Mouse (Mus musculus) MEL (cell line): Measurements from ENCODE around the gene Spata3. TPM values are rescaled to one million over a fixed set of nuclear protein-coding genes. Genes with fewer than 3 reads are reported as not detected.

Source experiments
- DNase-seq: peaks from one replicate; pipeline ENCODE4 v3.0.0; 2011; ENCODE audit warnings: low read depth, low spot score
- H3K27ac ChIP-seq: 2 replicates; pipeline ENCODE4 v1.5.1; 2012; ENCODE audit warnings: low read depth, mild to moderate bottlenecking, control low read depth, low read length, moderate library complexity; ENCODE audit not compliant: control insufficient read depth
- H3K27me3 ChIP-seq, 2 experiments: fragments of 150-350 bp in 1 of 2; sonication (generic) in 1 of 2; 2 replicates each; pipeline ENCODE4 v1.6.1; 2012; ENCODE audit warnings: low read length in 2 of 2, mild to moderate bottlenecking in 2 of 2, improper control_type of control experiment in 1 of 2, moderate library complexity in 1 of 2; ENCODE audit not compliant: insufficient read depth in 2 of 2, control insufficient read depth in 1 of 2
- H3K36me3 ChIP-seq, 2 experiments: 2 replicates each; pipeline ENCODE4 v1.6.1; 2012 to 2014; ENCODE audit warnings: low read length in 2 of 2, improper control_type of control experiment in 1 of 2, inconsistent platforms in 1 of 2, mild to moderate bottlenecking in 1 of 2; ENCODE audit not compliant: insufficient read depth in 2 of 2, control insufficient read depth in 1 of 2
- H3K4me1 ChIP-seq, 2 experiments: fragments of 150-350 bp in 1 of 2; sonication (generic) in 1 of 2; 2 replicates each; pipeline ENCODE4 v1.6.1; 2012; ENCODE audit warnings: low read length in 2 of 2, improper control_type of control experiment in 1 of 2, mild to moderate bottlenecking in 1 of 2; ENCODE audit not compliant: insufficient read depth in 2 of 2, control insufficient read depth in 1 of 2
- H3K4me3 ChIP-seq, 2 experiments: fragments of 150-350 bp in 1 of 2; sonication (generic) in 1 of 2; 2 replicates each; pipeline ENCODE4 v1.5.1; 2012; ENCODE audit warnings: low read depth in 2 of 2, low read length in 2 of 2, mild to moderate bottlenecking in 2 of 2, moderate library complexity in 2 of 2, control low read depth in 1 of 2, improper control_type of control experiment in 1 of 2; ENCODE audit not compliant: control insufficient read depth in 1 of 2, insufficient read depth in 1 of 2
- H3K79me2 ChIP-seq: 2 replicates; pipeline ENCODE4 v1.6.1; 2012; ENCODE audit warnings: mild to moderate bottlenecking, low read length, moderate library complexity; ENCODE audit not compliant: control insufficient read depth, poor library complexity, insufficient read depth
- H3K9ac ChIP-seq: 2 replicates; pipeline ENCODE4 v1.6.1; 2012; ENCODE audit warnings: low read depth, mild to moderate bottlenecking, control low read depth, low read length, moderate library complexity; ENCODE audit not compliant: control insufficient read depth, poor library complexity, severe bottlenecking
- H3K9me3 ChIP-seq: fragments of 150-350 bp; sonication (generic); replicated peaks from 2 replicates; pipeline ENCODE4 v1.6.1; 2012; ENCODE audit warnings: mild to moderate bottlenecking, low read length, improper control_type of control experiment, moderate library complexity; ENCODE audit not compliant: insufficient read depth
- CHD1 ChIP-seq: IDR thresholded peaks from 2 replicates; pipeline ENCODE4 v1.6.1; 2012; ENCODE audit warnings: low read depth, mild to moderate bottlenecking, inconsistent platforms, low read length, improper control_type of control experiment
- CHD2 ChIP-seq: IDR thresholded peaks from 2 replicates; pipeline ENCODE4 v1.6.1; 2011; ENCODE audit warnings: low read length, improper control_type of control experiment
- E2F4 ChIP-seq: IDR thresholded peaks from 2 replicates; pipeline ENCODE4 v1.6.1; 2011; ENCODE audit warnings: low read depth, low read length, improper control_type of control experiment, borderline replicate concordance
- ETS1 ChIP-seq: IDR thresholded peaks from 2 replicates; pipeline ENCODE4 v1.6.1; 2012; ENCODE audit warnings: low read depth, mild to moderate bottlenecking, inconsistent platforms, low read length, improper control_type of control experiment, moderate library complexity
- GABPA ChIP-seq: IDR thresholded peaks from 2 replicates; pipeline ENCODE4 v1.6.1; 2012; ENCODE audit warnings: low read depth, mild to moderate bottlenecking, inconsistent platforms, low read length, improper control_type of control experiment, moderate library complexity
- KAT2A ChIP-seq: conservative IDR thresholded peaks from 2 replicates; pipeline ENCODE4 v1.6.1; 2012; ENCODE audit warnings: low read depth, low read length, improper control_type of control experiment, inconsistent platforms
- MAFK ChIP-seq: IDR thresholded peaks from 2 replicates; pipeline ENCODE4 v1.6.1; 2011; ENCODE audit warnings: low read depth, mild to moderate bottlenecking, low read length, improper control_type of control experiment, borderline replicate concordance
- MAX ChIP-seq: IDR thresholded peaks from 2 replicates; pipeline ENCODE4 v1.6.1; 2011; ENCODE audit warnings: low read length, improper control_type of control experiment
- MYB ChIP-seq: IDR thresholded peaks from 2 replicates; pipeline ENCODE4 v1.6.1; 2011; ENCODE audit warnings: mild to moderate bottlenecking, low read depth, low read length, improper control_type of control experiment
- NRF1 ChIP-seq: IDR thresholded peaks from 2 replicates; pipeline ENCODE4 v1.6.1; 2014; ENCODE audit warnings: low read depth, mild to moderate bottlenecking, inconsistent platforms, low read length, improper control_type of control experiment, moderate library complexity; ENCODE audit not compliant: poor library complexity, insufficient read depth, severe bottlenecking
- POLR2A ChIP-seq, 2 experiments: IDR thresholded peaks; 2 replicates each; pipeline ENCODE4 v1.6.1; 2011 to 2012; ENCODE audit warnings: low read length in 2 of 2, mild to moderate bottlenecking in 2 of 2, control low read depth in 1 of 2, improper control_type of control experiment in 1 of 2, low read depth in 1 of 2, moderate library complexity in 1 of 2; ENCODE audit not compliant: control insufficient read depth in 1 of 2, insufficient read depth in 1 of 2, poor library complexity in 1 of 2
- SMC3 ChIP-seq: IDR thresholded peaks from 2 replicates; pipeline ENCODE4 v1.6.1; 2011; ENCODE audit warnings: low read depth, low read length, improper control_type of control experiment
- TAL1 ChIP-seq: IDR thresholded peaks from 2 replicates; pipeline ENCODE4 v1.6.1; 2012; ENCODE audit warnings: mild to moderate bottlenecking, inconsistent platforms, low read length, moderate library complexity, mixed read lengths
- polyA plus RNA-seq, 2 experiments: library from polyadenylated mRNA; stranded (reverse) in 1 of 2; unstranded in 1 of 2; fragments of >175 nt in 1 of 2; fragments of >200 nt in 1 of 2; gene quantifications; 2 replicates each; pipeline versions ENCODE4 v1.2.1 to v1.2.4; 2012; ENCODE audit warnings: low replicate concordance in 2 of 2, low read depth in 1 of 2; ENCODE audit not compliant: insufficient read length in 2 of 2, insufficient read depth in 1 of 2, missing spikeins in 1 of 2
- total RNA-seq: library from RNA; depleted of rRNA; stranded (reverse); fragments of 300-350 nt; gene quantifications from 2 replicates; pipeline ENCODE4 v1.2.3, GENCODE M21; 2012

Gene Spata3
- total and polyA plus RNA-seq, 3 experiments: not detected

GRCm38 (mm10) chr1:85977709-85978108 is 38.9 kb upstream of the Spata3 start:
- H3K9me3 ChIP-seq: no peaks in the 10 kb centered on the region
- H3K4me3 ChIP-seq: no peak overlapping the region
- H3K79me2 ChIP-seq: no peaks in the 10 kb centered on the region
- H3K27me3 ChIP-seq: peaks cover 2% of the 10 kb centered on the region in 2 experiments; a peak in 2 of 4 replicates
- no peak overlapping the region for H3K9ac ChIP-seq
- no peak for TF ChIP-seq KAT2A
- TF ChIP-seq, all 39 proteins: peak for 0
- peak; percentile 22 for DNase-seq
- Histone ChIP-seq H3K36me3 (no peaks in the 10 kb centered on the region), H3K4me1 (no peaks in the 10 kb centered on the region), H3K27ac (no peak overlapping the region)

- H3K27ac ChIP-seq: no peak overlapping the region
- H3K36me3 ChIP-seq: no peaks in the 10 kb centered on the region
- H3K27me3 ChIP-seq: peaks cover 0 to 6% of the 10 kb centered on the region in 2 experiments; a peak in 1 of 4 replicates
- H3K9ac ChIP-seq: no peak overlapping the region
- no peak overlapping the region for H3K4me3 ChIP-seq
- TF ChIP-seq ETS1 (peak; percentile 39; the same call in 1 of the 2 replicates), TAL1 (no peak)
- TF ChIP-seq, all 39 proteins: peak for 1
- H3K9me3 ChIP-seq: no peaks in the 10 kb centered on the region
- H3K79me2 ChIP-seq: no peaks in the 10 kb centered on the region
- H3K4me1 ChIP-seq: no peaks in the 10 kb centered on the region
- no peak for DNase-seq
Observed at GRCm38 (mm10) chr1:85981738-85982357, 34.8 kb upstream of the Spata3 start.

GRCm38 (mm10) chr1:85985784-85986183 is 30.8 kb upstream of the Spata3 start:
- no peak for TF ChIP-seq POLR2A (IDR thresholded peaks at IDR 0.05; ENCODE audit: control insufficient read depth in 1 of 2, insufficient read depth in 1 of 2, low read depth in 1 of 2, low read length in 2 of 2, poor library complexity in 1 of 2)
- TF ChIP-seq MAX: no peak
- no peak for TF ChIP-seq TAL1
- TF ChIP-seq MYB: no peak
- TF ChIP-seq SMC3: no peak
- no peak for TF ChIP-seq NRF1
- no peak for TF ChIP-seq MAFK
- no peak for TF ChIP-seq CHD1
- TF ChIP-seq E2F4: no peak
- TF ChIP-seq GABPA: no peak
- no peak for TF ChIP-seq CHD2
- TF ChIP-seq, all 39 proteins: peak for 0
- H3K9ac ChIP-seq: no peak overlapping the region
- no peaks in the 10 kb centered on the region for H3K4me1 ChIP-seq
- peaks cover 5 to 10% of the 10 kb centered on the region in 2 experiments for H3K27me3 ChIP-seq
- no peak overlapping the region for H3K27ac ChIP-seq
- H3K79me2 ChIP-seq: no peaks in the 10 kb centered on the region
- no peaks in the 10 kb centered on the region for H3K9me3 ChIP-seq
- H3K4me3 ChIP-seq: no peak overlapping the region
- H3K36me3 ChIP-seq: no peaks in the 10 kb centered on the region
- no peak for DNase-seq
